Mouse (Mus musculus) liver, adult 2 months (tissue): Measurements from ENCODE around the gene Pink1.

Experiments
- CTCF ChIP-seq: fragments of 200-500 bp; IDR thresholded peaks from 2 replicates; pipeline ENCODE4 v1.5.1; 2011; ENCODE audit warnings: low read depth, low read length, control low read depth
- POLR2A ChIP-seq: fragments of 200-500 bp; IDR thresholded peaks from 2 replicates; pipeline ENCODE4 v1.6.1; 2011; ENCODE audit warnings: low read length, control low read depth; ENCODE audit not compliant: insufficient read depth; ENCODE audit errors: extremely low read depth

DNA sequence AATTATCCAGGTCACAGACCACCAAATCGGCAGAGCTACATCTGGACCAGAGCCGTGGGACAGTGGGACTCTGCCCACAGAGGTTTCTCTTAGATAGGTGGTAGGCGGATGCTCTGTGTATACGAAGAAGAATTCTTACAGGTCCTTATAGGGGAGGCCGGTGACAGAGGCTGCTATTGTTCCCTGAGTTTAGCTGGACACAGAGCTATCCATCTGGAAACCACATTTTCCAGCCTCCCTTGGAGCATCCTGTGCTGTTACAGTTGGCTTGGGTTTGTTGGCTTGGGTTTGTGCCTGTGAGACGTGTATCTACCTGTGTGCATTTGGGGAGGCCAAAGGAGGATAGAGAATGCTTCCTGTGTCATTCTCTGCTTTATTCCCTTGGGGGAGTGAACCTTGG, 26.6 kb upstream of the Pink1 start:
- no peak for TF ChIP-seq POLR2A
- no peak for TF ChIP-seq CTCF
